Mouse (Mus musculus) kidney, embryonic 15.5 days (tissue): ENCODE measurements at regions not wholly inside any gene's neighbourhood (a gene's known extent, or its start where the extent isn't known, plus 50 kb on each side); places are given as distances from the start of the nearest gene placed in this dataset.

Experiments used
- ATAC-seq: fragments of 200-750 bp; cut with Nextera tagmentation; replicated peaks from 2 replicates; pipeline ENCODE4 v1.8.0; 2017; ENCODE audit warnings: moderate TSS enrichment; ENCODE audit not compliant: low FRiP score
- H3K27ac ChIP-seq: fragments of 300-500 bp; sonication (generic); 2 replicates; pipeline ENCODE4 v1.5.1; 2015; ENCODE audit warnings: mild to moderate bottlenecking, inconsistent platforms
- H3K27me3 ChIP-seq: fragments of 300-500 bp; sonication (generic); 2 replicates; pipeline ENCODE4 v1.6.1; 2015; ENCODE audit warnings: inconsistent platforms
- H3K36me3 ChIP-seq: fragments of 300-500 bp; sonication (generic); 2 replicates; pipeline ENCODE4 v1.6.1; 2015; ENCODE audit warnings: inconsistent platforms
- H3K4me1 ChIP-seq: fragments of 300-500 bp; sonication (generic); 2 replicates; pipeline ENCODE4 v1.6.1; 2015; ENCODE audit warnings: inconsistent platforms
- H3K4me2 ChIP-seq: fragments of 300-500 bp; sonication (generic); 2 replicates; pipeline ENCODE4 v1.6.1; 2015; ENCODE audit warnings: moderate library complexity, mild to moderate bottlenecking, inconsistent platforms
- H3K4me3 ChIP-seq: fragments of 300-500 bp; sonication (generic); replicated peaks from 2 replicates; pipeline ENCODE4 v1.5.1; 2015; ENCODE audit warnings: mild to moderate bottlenecking, inconsistent platforms
- H3K9ac ChIP-seq: fragments of 300-500 bp; sonication (generic); 2 replicates; pipeline ENCODE4 v1.6.1; 2015; ENCODE audit warnings: mild to moderate bottlenecking, inconsistent platforms
- H3K9me3 ChIP-seq: fragments of 300-500 bp; sonication (generic); replicated peaks from 2 replicates; pipeline ENCODE4 v1.6.1; 2016; ENCODE audit warnings: inconsistent platforms
- WGBS: fragments of 180-500 bp; shearing (Covaris S2); methylation state at CpG from one replicate; pipeline ENCODE4 v1.1.7; 2015; ENCODE audit warnings: mixed read lengths; 5-methylcytosine and 5-hydroxymethylcytosine counted together

DNA sequence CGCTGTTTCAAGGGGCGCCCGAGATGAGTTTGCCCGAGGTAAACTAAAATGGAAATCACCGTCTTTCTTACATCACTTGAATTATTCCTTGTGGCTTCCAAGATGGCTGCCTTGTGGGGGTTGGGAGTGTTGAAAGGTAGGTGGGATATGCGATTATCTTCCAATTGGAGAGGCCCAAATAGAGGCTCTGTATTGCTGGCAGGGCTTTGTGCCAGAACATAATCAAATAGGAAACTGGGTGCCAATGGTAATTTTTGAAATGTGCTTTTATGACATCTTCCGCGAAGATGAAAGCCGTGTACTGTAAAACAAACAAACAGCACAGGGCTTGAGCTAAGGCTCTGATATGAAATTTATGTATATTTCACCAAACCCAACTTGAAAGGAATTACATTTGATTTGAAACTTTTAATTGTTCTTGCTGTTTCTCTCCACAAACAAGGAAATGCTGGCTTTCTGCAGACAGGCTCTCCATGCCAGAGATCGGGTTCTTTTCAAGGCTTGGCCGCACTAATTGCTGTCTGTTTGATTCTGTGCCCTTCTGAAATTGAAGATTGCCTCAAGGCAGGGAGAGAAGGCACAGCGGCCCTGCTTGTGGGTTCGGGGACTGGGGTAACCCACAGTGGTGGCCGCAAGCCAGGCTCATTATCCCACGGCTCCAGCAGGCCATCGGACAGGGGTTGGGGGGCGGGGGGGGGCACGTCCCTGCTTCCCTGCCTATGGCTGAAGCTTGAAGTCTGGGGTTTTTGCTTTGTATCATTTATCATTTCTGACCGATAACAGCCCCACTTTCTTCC lies 108.6 kb upstream of the Rpl34 start:
- Histone ChIP-seq H3K4me3 (no peak overlapping the region), H3K9me3 (no peaks in the 10 kb centered on the region), H3K4me1 (peaks cover 6% of the 10 kb centered on the region; the same call in 1 of the 2 replicates), H3K36me3 (no peaks in the 10 kb centered on the region), H3K27me3 (no peaks in the 10 kb centered on the region), H3K9ac (no peak overlapping the region), H3K4me2 (no peak overlapping the region), H3K27ac (no peak overlapping the region)
- WGBS: 57% methylated on average over 19 of the region's 19 CpGs
- ATAC-seq: 0 out of 2 replicates have a peak, but pooled peaks have one; percentile 43

GRCm38 (mm10) chr3:130833722-130834121 lies 103.5 kb upstream of the Rpl34 start:
- H3K27me3 ChIP-seq: no peaks in the 10 kb centered on the region
- H3K27ac ChIP-seq: 0 out of 2 replicates have a peak overlapping the region, but pooled peaks have one; percentile 60
- 48% methylated on average over 5 of the region's 5 CpGs for WGBS
- H3K4me1 ChIP-seq: peaks cover 20% of the 10 kb centered on the region
- no peak overlapping the region for H3K4me3 ChIP-seq
- H3K36me3 ChIP-seq: no peaks in the 10 kb centered on the region
- H3K4me2 ChIP-seq: no peak overlapping the region
- H3K9me3 ChIP-seq: no peaks in the 10 kb centered on the region
- no peak overlapping the region for H3K9ac ChIP-seq
- ATAC-seq: peak; percentile 80

DNA sequence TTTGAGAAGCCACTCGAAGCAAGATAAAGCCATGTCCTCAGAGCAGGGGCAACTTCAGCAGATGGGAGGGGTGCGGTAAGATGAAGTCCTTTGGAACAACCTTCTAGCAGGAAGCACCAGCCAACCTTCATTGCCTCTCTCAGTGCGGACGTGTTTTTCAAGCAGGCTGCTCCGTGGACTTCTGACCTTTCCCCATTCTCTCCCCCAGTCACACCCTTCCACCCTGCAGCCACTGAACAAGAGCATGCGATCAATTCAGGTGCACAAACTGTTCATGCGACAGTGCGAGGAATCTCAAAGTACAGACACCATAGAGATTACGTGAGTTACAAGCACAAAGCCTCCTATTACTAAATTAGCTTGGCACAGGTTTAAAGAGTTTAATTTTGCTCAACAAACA lies 102.9 kb upstream of the Rpl34 start:
- no peak overlapping the region for H3K4me3 ChIP-seq
- H3K36me3 ChIP-seq: no peaks in the 10 kb centered on the region
- H3K27ac ChIP-seq: 0 out of 2 replicates have a peak overlapping the region, but pooled peaks have one; percentile 60
- no peaks in the 10 kb centered on the region for H3K9me3 ChIP-seq
- no peak overlapping the region for H3K9ac ChIP-seq
- no peaks in the 10 kb centered on the region for H3K27me3 ChIP-seq
- H3K4me1 ChIP-seq: peaks cover 20% of the 10 kb centered on the region
- 45% methylated on average over 9 of the region's 9 CpGs for WGBS
- ATAC-seq: peak; percentile 53
- peak overlapping the region; percentile 33; the same call in 1 of the 2 replicates for H3K4me2 ChIP-seq

DNA sequence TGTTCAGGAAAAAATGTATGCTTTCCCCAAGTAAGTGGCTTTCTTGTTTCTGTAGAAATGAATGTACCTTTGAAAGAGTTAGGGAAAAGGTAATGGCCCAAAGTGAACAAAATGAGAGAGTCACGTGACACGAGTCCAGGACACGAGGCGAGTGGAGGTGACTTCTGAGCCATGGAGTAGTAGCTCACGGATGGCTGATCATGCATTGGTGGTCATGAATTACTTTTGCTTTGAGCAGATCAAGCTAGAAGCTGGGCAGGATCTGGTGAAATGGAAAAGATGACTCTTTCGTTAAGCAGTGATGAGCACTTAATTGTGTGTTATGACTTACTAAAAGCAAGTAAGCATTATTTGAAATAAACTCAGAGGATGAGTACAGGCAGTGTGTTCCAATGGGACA lies 101.6 kb upstream of the Rpl34 start:
- H3K4me3 ChIP-seq: no peak overlapping the region
- no peak overlapping the region for H3K27ac ChIP-seq
- no peak; the same call in 1 of the 2 replicates for ATAC-seq
- H3K27me3 ChIP-seq: no peaks in the 10 kb centered on the region
- no peaks in the 10 kb centered on the region for H3K36me3 ChIP-seq
- no peak overlapping the region for H3K4me2 ChIP-seq
- peaks cover 25% of the 10 kb centered on the region for H3K4me1 ChIP-seq
- H3K9me3 ChIP-seq: no peaks in the 10 kb centered on the region
- H3K9ac ChIP-seq: no peak overlapping the region
- WGBS: 55% methylated on average over 6 of the region's 6 CpGs

GRCm38 (mm10) chr3:130828346-130828745 lies 98.1 kb upstream of the Rpl34 start:
- 64% methylated on average over 4 of the region's 4 CpGs for WGBS
- Histone ChIP-seq H3K4me2 (no peak overlapping the region), H3K9me3 (no peaks in the 10 kb centered on the region), H3K4me1 (peaks cover 23% of the 10 kb centered on the region), H3K36me3 (no peaks in the 10 kb centered on the region), H3K4me3 (no peak overlapping the region), H3K27me3 (no peaks in the 10 kb centered on the region), H3K9ac (no peak overlapping the region), H3K27ac (no peak overlapping the region)
- no peak for ATAC-seq

DNA sequence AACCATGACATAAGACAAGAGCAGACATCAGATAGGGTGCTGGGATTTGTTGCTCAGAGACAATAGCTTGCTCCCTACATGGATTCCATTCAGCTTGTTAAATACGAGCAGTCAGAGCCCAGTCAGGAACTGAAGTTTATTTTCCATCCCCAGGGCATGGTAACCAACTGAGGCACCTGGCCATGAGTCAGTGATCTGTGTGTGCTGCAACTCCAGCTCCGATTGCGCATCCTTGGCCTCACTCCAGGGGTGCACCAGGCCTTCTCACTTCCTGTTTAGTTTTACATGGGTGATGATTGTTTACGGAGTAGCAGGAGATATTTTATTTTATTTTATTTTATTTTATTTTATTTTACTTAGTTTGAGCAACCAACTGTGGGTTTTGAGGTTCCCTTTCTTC lies 97.7 kb upstream of the Rpl34 start:
- H3K9me3 ChIP-seq: no peaks in the 10 kb centered on the region
- H3K4me1 ChIP-seq: peaks cover 19% of the 10 kb centered on the region
- H3K9ac ChIP-seq: no peak overlapping the region
- H3K4me2 ChIP-seq: no peak overlapping the region
- H3K36me3 ChIP-seq: no peaks in the 10 kb centered on the region
- no peak for ATAC-seq
- no peaks in the 10 kb centered on the region for H3K27me3 ChIP-seq
- no peak overlapping the region for H3K4me3 ChIP-seq
- WGBS: 82% methylated on average over 4 of the region's 4 CpGs
- no peak overlapping the region for H3K27ac ChIP-seq

GRCm38 (mm10) chr3:130827021-130827420 lies 96.8 kb upstream of the Rpl34 start:
- no peak overlapping the region for H3K9ac ChIP-seq
- no peak overlapping the region for H3K27ac ChIP-seq
- peaks cover 12% of the 10 kb centered on the region for H3K4me1 ChIP-seq
- no peak overlapping the region for H3K4me2 ChIP-seq
- no peak overlapping the region for H3K4me3 ChIP-seq
- no peaks in the 10 kb centered on the region for H3K9me3 ChIP-seq
- WGBS: 81% methylated on average over 6 of the region's 6 CpGs
- no peaks in the 10 kb centered on the region for H3K27me3 ChIP-seq
- no peak for ATAC-seq
- no peaks in the 10 kb centered on the region for H3K36me3 ChIP-seq

- Histone ChIP-seq H3K4me3 (no peak overlapping the region), H3K36me3 (no peaks in the 10 kb centered on the region), H3K4me2 (no peak overlapping the region), H3K27ac (no peak overlapping the region), H3K9me3 (no peaks in the 10 kb centered on the region), H3K9ac (no peak overlapping the region), H3K27me3 (no peaks in the 10 kb centered on the region), H3K4me1 (peaks cover 8% of the 10 kb centered on the region)
- 61% methylated on average over 9 of the region's 9 CpGs for WGBS
- ATAC-seq: no peak
These were observed 89.6 kb upstream of the Rpl34 start for GRCm38 (mm10) chr3:130819837-130820098.

GRCm38 (mm10) chr3:130819031-130819836 lies 89.0 kb upstream of the Rpl34 start:
- peak; percentile 34; the same call in 1 of the 2 replicates for ATAC-seq
- H3K9me3 ChIP-seq: no peaks in the 10 kb centered on the region
- H3K36me3 ChIP-seq: no peaks in the 10 kb centered on the region
- no peak overlapping the region for H3K27ac ChIP-seq
- peaks cover 8% of the 10 kb centered on the region for H3K4me1 ChIP-seq
- WGBS: 38% methylated on average over 17 of the region's 17 CpGs
- H3K27me3 ChIP-seq: no peaks in the 10 kb centered on the region
- H3K4me2 ChIP-seq: peak overlapping the region; percentile 63
- peak overlapping the region; percentile 32 for H3K4me3 ChIP-seq
- peak overlapping the region; percentile 27; the same call in 1 of the 2 replicates for H3K9ac ChIP-seq

DNA sequence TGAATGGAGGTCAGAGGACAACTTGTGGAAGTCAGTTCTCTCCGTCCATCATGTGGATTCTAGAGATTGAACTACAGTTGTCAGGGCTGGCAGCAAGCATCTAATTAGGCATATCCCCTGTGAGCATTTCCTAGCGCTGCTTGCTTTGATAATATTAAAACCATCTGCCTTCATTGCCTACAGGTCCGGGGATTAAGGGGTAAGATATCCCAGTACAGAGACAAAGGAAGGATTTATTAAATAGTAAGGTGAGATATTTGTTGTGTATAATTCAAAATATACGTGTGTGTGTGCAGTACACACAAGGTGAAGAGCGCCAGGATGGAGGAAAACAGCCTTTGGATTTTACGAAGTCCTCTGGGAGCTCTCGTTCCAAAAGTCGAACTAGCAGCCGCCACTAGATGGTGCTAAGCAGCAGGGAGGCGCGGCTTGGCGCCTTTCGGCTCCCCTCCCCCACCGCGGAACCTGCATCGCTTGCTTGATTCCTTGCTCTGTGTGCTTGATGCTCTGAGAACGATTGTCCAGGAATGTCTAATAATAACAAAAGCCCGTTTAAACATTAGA lies 88.4 kb upstream of the Rpl34 start:
- peak overlapping the region; percentile 63 for H3K4me2 ChIP-seq
- H3K36me3 ChIP-seq: no peaks in the 10 kb centered on the region
- no peak overlapping the region for H3K27ac ChIP-seq
- ATAC-seq: peak; percentile 82
- peak overlapping the region; percentile 32 for H3K4me3 ChIP-seq
- peaks cover 8% of the 10 kb centered on the region for H3K4me1 ChIP-seq
- no peaks in the 10 kb centered on the region for H3K27me3 ChIP-seq
- 4% methylated on average over 18 of the region's 18 CpGs for WGBS
- peak overlapping the region; percentile 27; the same call in 1 of the 2 replicates for H3K9ac ChIP-seq
- H3K9me3 ChIP-seq: no peaks in the 10 kb centered on the region

GRCm38 (mm10) chr3:130809696-130810665 lies 79.8 kb upstream of the Rpl34 start:
- no peak overlapping the region for H3K4me3 ChIP-seq
- peak; percentile 66; the same call in 1 of the 2 replicates for ATAC-seq
- no peak overlapping the region for H3K9ac ChIP-seq
- no peaks in the 10 kb centered on the region for H3K27me3 ChIP-seq
- H3K36me3 ChIP-seq: no peaks in the 10 kb centered on the region
- H3K27ac ChIP-seq: no peak overlapping the region
- no peak overlapping the region for H3K4me2 ChIP-seq
- H3K4me1 ChIP-seq: peaks cover 12% of the 10 kb centered on the region
- no peaks in the 10 kb centered on the region for H3K9me3 ChIP-seq
- 49% methylated on average over 19 of the region's 19 CpGs for WGBS
